Mouse (Mus musculus): Measurements from ENCODE around the gene Utrn.

Utrn gene

GRCm38 (mm10) chr10:12534801-12535200 lies 334.4 kb downstream of the Utrn start:
- DNase-seq (ENCODE audit: low spot score): no peak

GRCm38 (mm10) chr10:12534301-12534700 lies 334.9 kb downstream of the Utrn start:
- DNase-seq (ENCODE audit: low spot score): no peak

- DNase-seq (ENCODE audit: low spot score): no peak
These were observed 347.1 kb downstream of the Utrn start for GRCm38 (mm10) chr10:12522078-12522477.

- DNase-seq (ENCODE audit: low spot score): no peak
These were observed 351.0 kb downstream of the Utrn start for GRCm38 (mm10) chr10:12518162-12518561.

- DNase-seq (ENCODE audit: low spot score): no peak
These were observed 363.6 kb downstream of the Utrn start for GRCm38 (mm10) chr10:12505568-12505967.

GRCm38 (mm10) chr10:12500489-12500888 lies 368.7 kb downstream of the Utrn start:
- no peak for DNase-seq (ENCODE audit: low spot score)

- DNase-seq (ENCODE audit: low spot score): no peak
These were observed 371.6 kb downstream of the Utrn start for GRCm38 (mm10) chr10:12497555-12497954.

GRCm38 (mm10) chr10:12489551-12490177 lies 379.5 kb downstream of the Utrn start:
- no peak for DNase-seq (ENCODE audit: low spot score)

GRCm38 (mm10) chr10:12488518-12488917 lies 380.6 kb downstream of the Utrn start:
- no peak for DNase-seq (ENCODE audit: low spot score)

- no peak for DNase-seq (ENCODE audit: low spot score)
These were observed 381.0 kb downstream of the Utrn start for GRCm38 (mm10) chr10:12488117-12488516.

- no peak for DNase-seq (ENCODE audit: low spot score)
These were observed 385.7 kb downstream of the Utrn start for GRCm38 (mm10) chr10:12483494-12483893.

GRCm38 (mm10) chr10:12482975-12483374 lies 386.2 kb downstream of the Utrn start:
- no peak for DNase-seq (ENCODE audit: low spot score)

- no peak for DNase-seq (ENCODE audit: low spot score)
These were observed 394.1 kb downstream of the Utrn start for GRCm38 (mm10) chr10:12474850-12475621.

GRCm38 (mm10) chr10:12469391-12470057 lies 399.6 kb downstream of the Utrn start:
- DNase-seq (ENCODE audit: low spot score): no peak

GRCm38 (mm10) chr10:12467544-12467943 lies 401.6 kb downstream of the Utrn start:
- peak; percentile 7 for DNase-seq (ENCODE audit: low spot score)

GRCm38 (mm10) chr10:12460945-12461344 lies 408.2 kb downstream of the Utrn start:
- DNase-seq (ENCODE audit: low spot score): no peak

GRCm38 (mm10) chr10:12456867-12457266 lies 412.3 kb downstream of the Utrn start:
- DNase-seq (ENCODE audit: low spot score): no peak

- DNase-seq (ENCODE audit: low spot score): no peak
These were observed 416.5 kb downstream of the Utrn start for GRCm38 (mm10) chr10:12452641-12453040.

GRCm38 (mm10) chr10:12444122-12444521 lies 425.0 kb downstream of the Utrn start:
- no peak for DNase-seq (ENCODE audit: low spot score)

GRCm38 (mm10) chr10:12433161-12433560 lies 436.0 kb downstream of the Utrn start:
- DNase-seq (ENCODE audit: low spot score): no peak

GRCm38 (mm10) chr10:12430399-12430798 lies 438.8 kb downstream of the Utrn start:
- DNase-seq (ENCODE audit: low spot score): no peak

GRCm38 (mm10) chr10:12426866-12427265 lies 442.3 kb downstream of the Utrn start:
- no peak for DNase-seq (ENCODE audit: low spot score)

- DNase-seq (ENCODE audit: low spot score): no peak
These were observed 444.2 kb downstream of the Utrn start for GRCm38 (mm10) chr10:12424944-12425343.

Data from ovary, adult 18-20 months (tissue).